Mouse (Mus musculus): ENCODE results near the gene Kif2c. TPM values are rescaled to one million over a fixed set of nuclear protein-coding genes. Genes with fewer than 3 reads are reported as not detected.
"Not testable (repeated sequence)": the region's sequence is repeated elsewhere in the genome, so short reads cannot be mapped to it uniquely, and the experiment has no call there.

Kif2c gene
- polyA plus RNA-seq, 1 experiment, result 8.3 TPM

GRCm38 (mm10) chr4:117189856-117190543, 7.6 kb upstream of the Kif2c start:
- Histone ChIP-seq H3K4me1 (peaks cover 30% of the 10 kb centered on the region), H3K9me3 (0 out of 2 replicates have a peak, but pooled peaks cover 3% of the 10 kb centered on the region), H3K36me3 (replicated peaks; ENCODE audit: low read length) (no peaks in the 10 kb centered on the region), H3K4me3 (replicated peaks) (peak overlapping the region; percentile 92), H3K27me3 (replicated peaks) (no peaks in the 10 kb centered on the region)
- TF ChIP-seq FLI1 (IDR thresholded peaks at IDR 0.05; ENCODE audit: low read length), result no peak
- TF ChIP-seq GATA1 (IDR thresholded peaks at IDR 0.05; ENCODE audit: borderline replicate concordance, low read length), result no peak

- Histone ChIP-seq H3K9me3 (0 out of 2 replicates have a peak, but pooled peaks cover 3% of the 10 kb centered on the region), H3K4me3 (replicated peaks) (peak overlapping the region; percentile 92), H3K36me3 (replicated peaks; ENCODE audit: low read length) (no peaks in the 10 kb centered on the region), H3K4me1 (peaks cover 30% of the 10 kb centered on the region), H3K27me3 (replicated peaks) (no peaks in the 10 kb centered on the region)
- no peak for TF ChIP-seq GATA1 (IDR thresholded peaks at IDR 0.05; ENCODE audit: borderline replicate concordance, low read length)
- no peak for TF ChIP-seq FLI1 (IDR thresholded peaks at IDR 0.05; ENCODE audit: low read length)
These were observed 7.0 kb upstream of the Kif2c start for GRCm38 (mm10) chr4:117189382-117189855.

- Histone ChIP-seq H3K4me3 (replicated peaks) (peak overlapping the region; percentile 92), H3K36me3 (replicated peaks; ENCODE audit: low read length) (no peaks in the 10 kb centered on the region), H3K4me1 (peaks cover 30% of the 10 kb centered on the region), H3K9me3 (0 out of 2 replicates have a peak, but pooled peaks cover 3% of the 10 kb centered on the region), H3K27me3 (replicated peaks) (no peaks in the 10 kb centered on the region)
- TF ChIP-seq GATA1 (IDR thresholded peaks at IDR 0.05; ENCODE audit: borderline replicate concordance, low read length), result no peak
- TF ChIP-seq FLI1 (IDR thresholded peaks at IDR 0.05; ENCODE audit: low read length), result no peak
These were observed 6.5 kb upstream of the Kif2c start for GRCm38 (mm10) chr4:117188969-117189368.

- not testable (repeated sequence) for H3K9me3 ChIP-seq; H3K27me3 ChIP-seq (replicated peaks)
- Histone ChIP-seq H3K4me1 (peaks cover 31% of the 10 kb centered on the region), H3K36me3 (replicated peaks; ENCODE audit: low read length) (peaks cover 23% of the 10 kb centered on the region), H3K4me3 (replicated peaks) (peak overlapping the region; percentile 94)
These were observed 289 bp upstream of the Kif2c start for GRCm38 (mm10) chr4:117182759-117183096.

GRCm38 (mm10) chr4:117169936-117170335, 12.5 kb downstream of the Kif2c start:
- H3K36me3 ChIP-seq (replicated peaks; ENCODE audit: low read length), result peaks cover 99% of the 10 kb centered on the region
- no peaks in the 10 kb centered on the region for H3K9me3 ChIP-seq
- no peaks in the 10 kb centered on the region for H3K4me1 ChIP-seq
- no peaks in the 10 kb centered on the region for H3K27me3 ChIP-seq (replicated peaks)
- no peak overlapping the region for H3K4me3 ChIP-seq (replicated peaks)
- no peak for TF ChIP-seq FLI1 (IDR thresholded peaks at IDR 0.05; ENCODE audit: low read length)
- no peak for TF ChIP-seq GATA1 (IDR thresholded peaks at IDR 0.05; ENCODE audit: borderline replicate concordance, low read length)

- Histone ChIP-seq H3K27me3 (replicated peaks) (no peaks in the 10 kb centered on the region), H3K36me3 (replicated peaks; ENCODE audit: low read length) (peaks cover 74% of the 10 kb centered on the region), H3K4me3 (replicated peaks) (no peak overlapping the region), H3K9me3 (no peaks in the 10 kb centered on the region), H3K4me1 (peaks cover 5% of the 10 kb centered on the region; the same call in 1 of the 2 replicates)
- TF ChIP-seq GATA1 (IDR thresholded peaks at IDR 0.05; ENCODE audit: borderline replicate concordance, low read length), result no peak
- TF ChIP-seq FLI1 (IDR thresholded peaks at IDR 0.05; ENCODE audit: low read length), result no peak
These were observed 21.3 kb downstream of the Kif2c start for GRCm38 (mm10) chr4:117161183-117161582.

GRCm38 (mm10) chr4:117159666-117160065, 22.8 kb downstream of the Kif2c start:
- Histone ChIP-seq H3K36me3 (replicated peaks; ENCODE audit: low read length) (peaks cover 64% of the 10 kb centered on the region), H3K27me3 (replicated peaks) (no peaks in the 10 kb centered on the region), H3K9me3 (no peaks in the 10 kb centered on the region), H3K4me1 (peaks cover 10% of the 10 kb centered on the region), H3K4me3 (replicated peaks) (no peak overlapping the region)
- TF ChIP-seq FLI1 (IDR thresholded peaks at IDR 0.05; ENCODE audit: low read length) (no peak), GATA1 (IDR thresholded peaks at IDR 0.05; ENCODE audit: borderline replicate concordance, low read length) (no peak)

- no peak for TF ChIP-seq GATA1 (IDR thresholded peaks at IDR 0.05; ENCODE audit: borderline replicate concordance, low read length)
- no peak for TF ChIP-seq FLI1 (IDR thresholded peaks at IDR 0.05; ENCODE audit: low read length)
- Histone ChIP-seq H3K27me3 (replicated peaks) (no peaks in the 10 kb centered on the region), H3K4me1 (peaks cover 40% of the 10 kb centered on the region), H3K36me3 (replicated peaks; ENCODE audit: low read length) (peaks cover 65% of the 10 kb centered on the region), H3K4me3 (replicated peaks) (peak overlapping the region; percentile 95), H3K9me3 (no peaks in the 10 kb centered on the region)
These were observed 26.1 kb downstream of the Kif2c start for GRCm38 (mm10) chr4:117156372-117156771.

- H3K4me1 ChIP-seq, result peaks cover 42% of the 10 kb centered on the region
- no peaks in the 10 kb centered on the region for H3K27me3 ChIP-seq (replicated peaks)
- H3K4me3 ChIP-seq (replicated peaks), result peak within 1 kb of the TSS; percentile 95
- H3K9me3 ChIP-seq, result no peaks in the 10 kb centered on the region
- peaks cover 65% of the 10 kb centered on the region for H3K36me3 ChIP-seq (replicated peaks; ENCODE audit: low read length)
- no peak for TF ChIP-seq FLI1 (IDR thresholded peaks at IDR 0.05; ENCODE audit: low read length)
- TF ChIP-seq GATA1 (IDR thresholded peaks at IDR 0.05; ENCODE audit: borderline replicate concordance, low read length), result no peak
These were observed 26.6 kb downstream of the Kif2c start, which contains the start of gene Rps8 for GRCm38 (mm10) chr4:117155792-117156355. TSS of gene Rps8 (minus strand) at chr4:117156243.

GRCm38 (mm10) chr4:117155020-117155791, 27.2 kb downstream of the Kif2c start:
- Histone ChIP-seq H3K36me3 (replicated peaks; ENCODE audit: low read length) (peaks cover 66% of the 10 kb centered on the region), H3K27me3 (replicated peaks) (no peaks in the 10 kb centered on the region), H3K4me1 (peaks cover 45% of the 10 kb centered on the region), H3K4me3 (replicated peaks) (peak overlapping the region; percentile 95), H3K9me3 (no peaks in the 10 kb centered on the region)
- TF ChIP-seq GATA1 (IDR thresholded peaks at IDR 0.05; ENCODE audit: borderline replicate concordance, low read length) (no peak), FLI1 (IDR thresholded peaks at IDR 0.05; ENCODE audit: low read length) (no peak)
